Mouse (Mus musculus): ENCODE data around the gene Vmn1r230. TPM values are rescaled to one million over a fixed set of nuclear protein-coding genes. Genes with fewer than 3 reads are reported as not detected.

Vmn1r230 gene
- polyA plus RNA-seq (2012; ENCODE audit: low replicate concordance) = not detected in 2 replicates

DNA sequence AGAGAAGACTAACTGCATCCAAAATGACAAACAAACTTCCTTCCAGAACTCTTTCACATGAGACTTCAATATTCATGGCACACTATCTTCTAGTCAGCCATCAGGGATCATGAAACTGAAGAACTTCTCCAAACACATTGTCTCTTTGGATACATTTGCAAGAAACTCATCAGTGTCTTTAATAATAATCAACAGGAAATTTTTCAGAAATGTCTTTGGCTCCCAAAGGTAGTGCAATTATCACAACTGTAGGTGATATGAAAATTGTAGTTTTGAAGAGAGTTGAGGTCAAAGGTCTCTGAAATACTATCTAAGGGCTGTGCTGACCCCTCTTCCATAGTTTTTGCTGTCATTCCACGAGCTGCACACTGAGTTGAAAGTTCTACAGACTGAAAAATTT is at the start of gene Vmn1r230:
TSS of gene Vmn1r230 (plus strand) at position 301 of the 400 bp plus-strand sequence.

DNA sequence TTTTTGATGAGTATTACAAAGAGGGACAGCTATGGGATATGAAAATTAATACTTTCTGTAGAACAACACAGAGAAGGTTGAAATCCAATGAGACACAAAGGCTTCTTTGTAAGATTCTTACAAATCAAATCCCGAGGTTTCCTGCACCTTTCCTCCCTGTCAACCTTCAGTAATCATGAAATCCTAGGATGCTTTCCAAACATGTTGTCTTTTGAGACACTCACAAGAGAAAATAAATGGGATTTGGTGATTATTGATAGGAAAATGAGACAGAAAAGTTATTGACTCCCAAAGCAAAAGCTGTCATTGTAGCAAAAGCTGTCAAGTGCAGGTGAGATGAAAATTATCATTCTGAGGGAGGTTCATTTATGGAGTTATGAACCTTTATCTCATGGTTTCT is 29.0 kb upstream of the Vmn1r230 start, which contains the start of gene Vmn1r229:
TSS of gene Vmn1r229 (plus strand) at position 301 of the 400 bp plus-strand sequence.

Other genes with a start within 250 kb of the Vmn1r230 start
- 0.01 TPM in 1 of 2 replicates, not detected in the other for gene Vmn2r110, start 244.0 kb upstream of the Vmn1r230 start, polyA plus RNA-seq (2012; ENCODE audit: low replicate concordance)
- not detected in 2 replicates for gene Fpr-rs3, start 215.6 kb upstream of the Vmn1r230 start, polyA plus RNA-seq (2012; ENCODE audit: low replicate concordance)
- gene Vmn1r226, start 157.6 kb upstream of the Vmn1r230 start, polyA plus RNA-seq (2012; ENCODE audit: low replicate concordance) = not detected in 2 replicates
- gene Vmn1r227, start 110.6 kb upstream of the Vmn1r230 start, polyA plus RNA-seq (2012; ENCODE audit: low replicate concordance) = not detected in 2 replicates
- gene Vmn1r228, start 54.3 kb upstream of the Vmn1r230 start, polyA plus RNA-seq (2012; ENCODE audit: low replicate concordance) = not detected in 2 replicates
- not detected in 2 replicates for gene Vmn1r229, start 28.9 kb upstream of the Vmn1r230 start, polyA plus RNA-seq (2012; ENCODE audit: low replicate concordance)
- gene Vmn1r231, start 64.6 kb downstream of the Vmn1r230 start, polyA plus RNA-seq (2012; ENCODE audit: low replicate concordance) = not detected in 2 replicates
- gene Vmn1r232, start 79.3 kb downstream of the Vmn1r230 start, polyA plus RNA-seq (2012; ENCODE audit: low replicate concordance) = not detected in 2 replicates
- gene Ppp2r1a, start 104.9 kb downstream of the Vmn1r230 start, polyA plus RNA-seq (2012; ENCODE audit: low replicate concordance) = 38.2 and 204 TPM in 2 replicates
- gene Vmn1r233, start 156.0 kb downstream of the Vmn1r230 start, polyA plus RNA-seq (2012; ENCODE audit: low replicate concordance) = not detected in 2 replicates
- gene Zfp160, start 168.5 kb downstream of the Vmn1r230 start, polyA plus RNA-seq (2012; ENCODE audit: low replicate concordance) = 1.2 and 1.7 TPM in 2 replicates